In the genomic region with DNA sequence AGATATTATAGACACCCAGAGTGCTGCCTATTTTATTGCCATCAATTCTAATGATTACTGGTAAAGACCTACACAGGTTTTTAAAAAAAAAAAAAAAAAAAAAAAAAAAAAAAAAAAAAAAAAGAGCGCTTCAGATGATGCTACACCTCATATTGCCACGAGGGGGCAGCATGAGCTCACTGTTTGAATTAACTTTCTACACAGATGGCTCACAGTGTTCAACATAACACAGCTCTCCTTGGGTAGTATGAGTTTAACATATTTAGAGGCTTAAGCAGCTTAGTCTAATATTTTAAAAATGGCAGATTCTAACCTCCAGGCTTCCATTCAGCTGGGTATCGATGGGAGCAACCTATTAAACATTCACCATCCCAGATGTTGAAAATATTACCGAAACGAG, we compare ENCODE assay signal across 8 mouse cellular contexts. TPM values are rescaled to one million over a fixed set of nuclear protein-coding genes. Genes with fewer than 3 reads are reported as not detected.
DNase-seq lines count a peak whose midpoint lies in the region; TF ChIP-seq lines count a peak whose summit lies in the region.

No protein-coding gene starts in this region.

- 40% methylated on average over 5 of the region's 5 CpGs for WGBS in lung, adult 2 months

- H3K36me3 ChIP-seq in testis, adult 2 months (ENCODE audit: control insufficient read depth, insufficient read depth, low read length): no peaks in the 10 kb centered on the region

- peaks cover 4% of the 10 kb centered on the region for H3K4me1 ChIP-seq in testis, adult 2 months (ENCODE audit: control insufficient read depth, insufficient read depth, low read length)
- H3K4me1 ChIP-seq in lung, adult 2 months (ENCODE audit: control insufficient read depth, insufficient read depth, low read length): no peaks in the 10 kb centered on the region

- no peaks in the 10 kb centered on the region for H3K27me3 ChIP-seq in testis, adult 2 months (ENCODE audit: control insufficient read depth, insufficient read depth, low read length)

- TF ChIP-seq CTCF in testis, adult 2 months (IDR thresholded peaks at IDR 0.05; ENCODE audit: control insufficient read depth, insufficient read depth, insufficient replicate concordance, low read depth, low read length): peak; percentile 32; the same call in 1 of the 2 replicates
- peak; percentile 34; the same call in 1 of the 2 replicates for TF ChIP-seq CTCF in lung, adult 2 months (IDR thresholded peaks at IDR 0.05; ENCODE audit: insufficient read depth, low read length)

- H3K4me3 ChIP-seq in testis, adult 2 months (ENCODE audit: control insufficient read depth, low read depth, low read length): no peak overlapping the region
- H3K4me3 ChIP-seq in lung, adult 2 months (replicated peaks; ENCODE audit: extremely low read depth, low read depth, low read length): no peak overlapping the region

- TF ChIP-seq POLR2A in testis, adult 2 months (IDR thresholded peaks at IDR 0.05; ENCODE audit: control insufficient read depth, low read depth, low read length): no peak
- TF ChIP-seq POLR2A in lung, adult 2 months (IDR thresholded peaks at IDR 0.05; ENCODE audit: borderline replicate concordance, extremely low read depth, low read depth, low read length): no peak

- DNase-seq in adrenal gland, adult 18-20 months (ENCODE audit: low spot score in 2 of 2): peak; percentile 33 to 44
- DNase-seq in adrenal gland, postnatal 4 days (ENCODE audit: low spot score in 2 of 2): no peak
- no peak for DNase-seq in testis, postnatal 14 days (ENCODE audit: low spot score)
- DNase-seq in embryo, embryonic 10.5 days (ENCODE audit: low spot score): peak; percentile 72
- peak; percentile 68 for DNase-seq in induced T-regulatory cell, adult 2 months (ENCODE audit: low read depth)
- DNase-seq in lung, adult 2 months: no peak
- peak; percentile 56 for DNase-seq in right cerebral cortex, postnatal 14 days

- H3K27ac ChIP-seq in testis, adult 2 months (ENCODE audit: control insufficient read depth, insufficient read depth, low read depth, low read length): no peak overlapping the region

RNA-seq across cellular contexts. Expression of gene Sel1l, which starts 28.7 kb away (rescaled TPM):
- 100 to 1,000 TPM; 120 to 180 TPM for total RNA-seq in adrenal gland, adult 18-20 months (2021)
- total RNA-seq in adrenal gland, postnatal 4 days (2021): 100 to 1,000 TPM; 170 to 176 TPM
- 15.8 and 17.3 TPM in 2 replicates for polyA plus RNA-seq in testis, adult 2 months (2012; rRNA removed)
- polyA plus RNA-seq in lung, adult 2 months (2012; rRNA removed): 61.9 and 79.7 TPM in 2 replicates

Comparison
In these comparisons a context has a peak if more than half of its experiments do, and no peak if none do; other contexts are left out.
1. DNase-seq: peak in adrenal gland, adult 18-20 months (2 of 2), embryo, embryonic 10.5 days (single experiment), induced T-regulatory cell, adult 2 months (single experiment) and right cerebral cortex, postnatal 14 days (single experiment); none in adrenal gland, postnatal 4 days (0 of 2), testis, postnatal 14 days (single experiment) and lung, adult 2 months (single experiment).